Mouse (Mus musculus) cerebellum, adult 9-10 months (tissue): ENCODE data around the gene Gmeb1.
A peak's percentile ranks its signal among the peaks of the same experiment; 100 is the strongest.
"Not testable (repeated sequence)": the region's sequence is repeated elsewhere in the genome, so short reads cannot be mapped to it uniquely, and the experiment has no call there.

Source experiments
- DNase-seq: peaks from one replicate; pipeline ENCODE4 v3.0.0; 2022

Gene Gmeb1

GRCm38 (mm10) chr4:132273166-132273565, 11.8 kb upstream of the Gmeb1 start:
- peak; percentile 48 for DNase-seq

GRCm38 (mm10) chr4:132269740-132270560, 8.5 kb upstream of the Gmeb1 start:
- peak; percentile 90 for DNase-seq

- DNase-seq = no peak
These were observed 7.7 kb upstream of the Gmeb1 start for GRCm38 (mm10) chr4:132268871-132269739.

GRCm38 (mm10) chr4:132266835-132267349, 5.5 kb upstream of the Gmeb1 start:
- DNase-seq = no peak

GRCm38 (mm10) chr4:132263313-132263712, 1.9 kb upstream of the Gmeb1 start:
- peak; percentile 20 for DNase-seq

- no peak for DNase-seq
These were observed 885 bp upstream of the Gmeb1 start for GRCm38 (mm10) chr4:132262358-132262616.

GRCm38 (mm10) chr4:132260404-132261379, 710 bp downstream of the Gmeb1 start:
- peak; percentile 53 for DNase-seq

GRCm38 (mm10) chr4:132259248-132259647, 2.2 kb downstream of the Gmeb1 start:
- peak; percentile 31 for DNase-seq

GRCm38 (mm10) chr4:132256384-132256783, 5.0 kb downstream of the Gmeb1 start:
- no peak for DNase-seq

GRCm38 (mm10) chr4:132254986-132255385, 6.4 kb downstream of the Gmeb1 start:
- no peak for DNase-seq

GRCm38 (mm10) chr4:132253622-132254021, 7.8 kb downstream of the Gmeb1 start:
- peak; percentile 36 for DNase-seq

- no peak for DNase-seq
These were observed 8.3 kb downstream of the Gmeb1 start for GRCm38 (mm10) chr4:132253128-132253527.

- no peak for DNase-seq
These were observed 9.8 kb downstream of the Gmeb1 start for GRCm38 (mm10) chr4:132251596-132251995.

- DNase-seq = no peak
These were observed 13.9 kb downstream of the Gmeb1 start for GRCm38 (mm10) chr4:132247451-132247997.

GRCm38 (mm10) chr4:132245643-132246042, 15.8 kb downstream of the Gmeb1 start:
- no peak for DNase-seq

- DNase-seq = no peak
These were observed 20.2 kb downstream of the Gmeb1 start for GRCm38 (mm10) chr4:132241208-132241607.

GRCm38 (mm10) chr4:132240367-132240766, 21.0 kb downstream of the Gmeb1 start:
- no peak for DNase-seq

- no peak for DNase-seq
These were observed 23.0 kb downstream of the Gmeb1 start for GRCm38 (mm10) chr4:132238356-132238755.

GRCm38 (mm10) chr4:132234710-132235109, 26.7 kb downstream of the Gmeb1 start:
- DNase-seq = no peak

GRCm38 (mm10) chr4:132230422-132230821, 31.0 kb downstream of the Gmeb1 start:
- DNase-seq = no peak

- not testable (repeated sequence) for DNase-seq
These were observed 39.4 kb downstream of the Gmeb1 start for GRCm38 (mm10) chr4:132222001-132222400.

GRCm38 (mm10) chr4:132218439-132218838, 43.0 kb downstream of the Gmeb1 start:
- not testable (repeated sequence) for DNase-seq
